Mouse (Mus musculus): ENCODE data around the gene Tff1. TPM values are rescaled to one million over a fixed set of nuclear protein-coding genes. Genes with fewer than 3 reads are reported as not detected.

Gene Tff1
- polyA plus RNA-seq (2015; fragmentation: Nextera tagmentation; extraction: Ambion mirVana) = not detected in 2 replicates

DNA sequence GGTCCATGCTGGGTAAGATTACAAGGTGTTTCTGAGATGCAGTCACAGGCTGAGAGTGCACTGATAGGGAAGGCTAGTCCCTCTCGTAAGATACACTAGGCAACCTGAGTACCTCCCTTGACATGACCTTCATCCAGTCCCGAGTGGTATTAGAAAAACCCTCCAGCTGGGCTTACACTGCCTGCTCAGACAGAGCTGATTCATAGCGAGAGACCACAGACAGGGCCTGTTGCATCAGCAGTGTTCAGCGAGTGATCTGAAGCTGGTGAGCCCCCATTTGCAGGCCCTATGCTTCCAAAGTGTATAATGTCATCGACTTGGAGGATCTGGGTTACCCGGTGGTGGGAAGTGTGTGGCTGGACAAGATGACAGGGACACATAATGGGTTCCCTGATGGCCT, at the start of gene Tff1:
Gene Tff1, minus strand, starts transcription at position 151 of the 400 bp plus-strand sequence.
- H3K9ac ChIP-seq (replicated peaks) = no peak within 1 kb of the TSS
- H3K9me3 ChIP-seq = no peaks in the 10 kb centered on the region
- no peak within 1 kb of the TSS for H3K4me2 ChIP-seq (replicated peaks)
- H3K27me3 ChIP-seq = no peaks in the 10 kb centered on the region
- no peaks in the 10 kb centered on the region for H3K36me3 ChIP-seq
- no peaks in the 10 kb centered on the region for H3K4me1 ChIP-seq (replicated peaks)
- no peak within 1 kb of the TSS for H3K4me3 ChIP-seq (replicated peaks)
- WGBS = 89% methylated on average over 6 of the region's 6 CpGs
- no peak for ATAC-seq
- H3K27ac ChIP-seq = no peak within 1 kb of the TSS

- H3K4me1 ChIP-seq (replicated peaks) = no peaks in the 10 kb centered on the region
- WGBS = 84% methylated on average over 6 of the region's 6 CpGs
- no peak overlapping the region for H3K4me3 ChIP-seq (replicated peaks)
- H3K4me2 ChIP-seq (replicated peaks) = no peak overlapping the region
- H3K36me3 ChIP-seq = no peaks in the 10 kb centered on the region
- H3K9ac ChIP-seq (replicated peaks) = no peak overlapping the region
- H3K27me3 ChIP-seq = no peaks in the 10 kb centered on the region
- H3K27ac ChIP-seq = no peak overlapping the region
- ATAC-seq = no peak
- H3K9me3 ChIP-seq = no peaks in the 10 kb centered on the region
Measured at GRCm38 (mm10) chr17:31211881-31212280, 46.8 kb upstream of the Tff1 start.

GRCm38 (mm10) chr17:31210299-31210698, 45.2 kb upstream of the Tff1 start:
- ATAC-seq = no peak
- Histone ChIP-seq H3K27me3 (no peaks in the 10 kb centered on the region), H3K27ac (no peak overlapping the region), H3K9ac (replicated peaks) (no peak overlapping the region), H3K36me3 (no peaks in the 10 kb centered on the region), H3K4me3 (replicated peaks) (no peak overlapping the region), H3K9me3 (no peaks in the 10 kb centered on the region), H3K4me2 (replicated peaks) (no peak overlapping the region), H3K4me1 (replicated peaks) (no peaks in the 10 kb centered on the region)
- WGBS = 91% methylated on average over 7 of the region's 7 CpGs

DNA sequence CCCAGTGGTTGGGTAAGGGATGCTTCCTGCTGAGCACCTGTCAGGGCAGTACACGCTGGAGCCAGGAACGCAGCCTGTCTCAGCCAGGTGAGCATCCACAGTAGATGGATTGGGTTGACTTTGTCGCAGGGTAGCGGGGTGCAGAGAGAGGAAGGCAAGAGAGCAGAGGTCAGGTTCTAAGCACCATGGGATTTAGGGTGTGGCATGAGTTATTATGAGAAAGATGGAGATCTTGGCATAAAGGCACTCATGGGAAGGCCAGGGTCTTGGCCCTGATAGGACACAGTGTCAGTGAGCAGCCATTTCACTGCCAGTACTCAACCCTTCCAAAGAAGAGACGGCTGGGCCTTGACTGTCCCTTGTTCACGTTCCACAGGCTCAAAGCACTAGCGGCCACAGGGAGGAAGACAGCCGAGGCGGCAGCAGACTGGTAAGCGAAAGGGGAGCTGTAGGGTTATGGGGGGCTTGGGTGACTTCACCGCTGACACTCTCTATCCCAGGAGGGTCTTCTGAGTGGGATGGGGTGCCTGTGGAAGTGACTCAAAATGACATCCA, 44.4 kb upstream of the Tff1 start:
- no peak overlapping the region for H3K9ac ChIP-seq (replicated peaks)
- no peaks in the 10 kb centered on the region for H3K4me1 ChIP-seq (replicated peaks)
- H3K27me3 ChIP-seq = no peaks in the 10 kb centered on the region
- no peak overlapping the region for H3K27ac ChIP-seq
- no peaks in the 10 kb centered on the region for H3K36me3 ChIP-seq
- H3K4me2 ChIP-seq (replicated peaks) = no peak overlapping the region
- WGBS = 92% methylated on average over 11 of the region's 11 CpGs
- no peak for ATAC-seq
- no peak overlapping the region for H3K4me3 ChIP-seq (replicated peaks)
- no peaks in the 10 kb centered on the region for H3K9me3 ChIP-seq

DNA sequence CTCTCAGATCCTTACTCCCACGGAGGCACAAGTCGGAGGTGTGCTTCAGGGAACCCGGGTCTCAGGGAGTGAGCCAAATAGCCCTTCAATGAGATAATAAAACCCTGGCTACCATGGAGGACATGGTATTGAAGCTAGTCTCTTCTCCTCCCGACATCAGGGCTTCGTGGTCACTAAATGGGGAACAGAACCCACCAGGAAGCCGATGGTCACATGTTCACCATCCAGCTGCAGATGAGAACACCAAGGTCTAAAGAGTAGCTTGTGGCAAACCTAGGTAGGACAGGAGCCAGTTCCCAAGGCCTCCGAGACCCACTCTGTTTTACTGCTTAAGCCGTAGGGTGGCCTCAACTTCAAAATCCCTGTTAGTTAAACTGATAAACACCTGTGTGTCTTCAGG, 43.6 kb upstream of the Tff1 start:
- no peaks in the 10 kb centered on the region for H3K4me1 ChIP-seq (replicated peaks)
- H3K27me3 ChIP-seq = no peaks in the 10 kb centered on the region
- H3K9ac ChIP-seq (replicated peaks) = no peak overlapping the region
- no peak overlapping the region for H3K27ac ChIP-seq
- no peak overlapping the region for H3K4me2 ChIP-seq (replicated peaks)
- WGBS = 94% methylated on average over 8 of the region's 8 CpGs
- H3K36me3 ChIP-seq = no peaks in the 10 kb centered on the region
- no peak for ATAC-seq
- H3K9me3 ChIP-seq = no peaks in the 10 kb centered on the region
- no peak overlapping the region for H3K4me3 ChIP-seq (replicated peaks)

DNA sequence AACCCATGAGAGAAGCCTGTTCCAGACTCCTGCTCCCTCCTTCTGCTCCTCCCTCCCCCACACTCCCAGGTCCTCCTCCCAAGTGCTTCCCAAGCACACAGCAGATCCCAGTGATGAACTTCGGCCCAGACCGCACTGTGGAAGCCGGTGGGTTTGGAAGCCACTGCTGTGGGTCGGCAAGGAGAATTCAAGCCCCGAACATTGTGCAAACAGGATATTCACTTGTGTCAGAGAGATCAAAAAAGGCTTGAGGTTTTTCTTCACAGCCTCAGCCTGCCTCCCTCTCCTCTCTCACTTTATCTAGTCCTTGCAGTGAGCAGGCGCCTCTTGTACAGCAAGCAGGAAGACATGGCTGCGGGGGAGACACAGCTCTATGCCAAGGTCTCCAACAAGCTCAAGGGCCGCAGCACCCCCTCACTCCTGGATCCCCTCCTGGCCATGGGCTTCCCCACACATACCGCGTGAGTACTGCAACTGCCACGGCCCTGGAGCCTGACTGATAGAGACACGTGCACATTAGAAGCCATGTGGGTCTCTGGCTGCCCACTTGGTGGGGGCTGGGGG, 42.8 kb upstream of the Tff1 start, which contains the start of gene Ubash3a:
Gene Ubash3a, plus strand, starts transcription at position 103 of the 564 bp plus-strand sequence.
- Histone ChIP-seq H3K4me3 (replicated peaks) (no peak within 1 kb of the TSS), H3K4me1 (replicated peaks) (no peaks in the 10 kb centered on the region), H3K4me2 (replicated peaks) (no peak within 1 kb of the TSS), H3K9ac (replicated peaks) (no peak within 1 kb of the TSS), H3K27me3 (no peaks in the 10 kb centered on the region), H3K27ac (no peak within 1 kb of the TSS), H3K36me3 (no peaks in the 10 kb centered on the region), H3K9me3 (no peaks in the 10 kb centered on the region)
- 87% methylated on average over 12 of the region's 12 CpGs for WGBS
- ATAC-seq = no peak

DNA sequence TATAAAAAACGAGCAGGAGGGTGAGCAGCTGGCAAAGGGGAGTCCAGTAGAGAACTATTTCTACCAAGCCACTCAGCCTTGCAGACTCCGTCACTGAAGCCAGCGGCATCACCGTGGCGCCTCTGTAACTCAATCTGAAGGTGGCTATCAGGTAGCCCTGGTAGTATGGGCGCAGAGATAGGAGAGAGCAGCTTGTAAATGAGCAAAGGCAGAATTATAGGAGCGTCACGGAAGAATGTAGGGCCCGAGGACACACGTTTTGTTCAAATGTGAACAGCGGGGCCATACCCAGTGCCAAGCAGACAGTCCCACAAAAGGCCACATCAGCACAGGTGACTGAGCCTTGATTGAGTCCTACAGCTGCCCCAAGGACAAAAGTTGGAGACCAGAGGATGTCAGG, 33.8 kb upstream of the Tff1 start, which contains the start of gene Tmprss3:
Gene Tmprss3, minus strand, starts transcription at position 101 of the 400 bp plus-strand sequence.
- Histone ChIP-seq H3K9me3 (no peaks in the 10 kb centered on the region), H3K4me2 (replicated peaks) (no peak within 1 kb of the TSS), H3K9ac (replicated peaks) (no peak within 1 kb of the TSS), H3K4me3 (replicated peaks) (no peak within 1 kb of the TSS), H3K27ac (no peak within 1 kb of the TSS), H3K36me3 (no peaks in the 10 kb centered on the region), H3K4me1 (replicated peaks) (no peaks in the 10 kb centered on the region), H3K27me3 (no peaks in the 10 kb centered on the region)
- no peak for ATAC-seq
- WGBS = 87% methylated on average over 11 of the region's 11 CpGs

DNA sequence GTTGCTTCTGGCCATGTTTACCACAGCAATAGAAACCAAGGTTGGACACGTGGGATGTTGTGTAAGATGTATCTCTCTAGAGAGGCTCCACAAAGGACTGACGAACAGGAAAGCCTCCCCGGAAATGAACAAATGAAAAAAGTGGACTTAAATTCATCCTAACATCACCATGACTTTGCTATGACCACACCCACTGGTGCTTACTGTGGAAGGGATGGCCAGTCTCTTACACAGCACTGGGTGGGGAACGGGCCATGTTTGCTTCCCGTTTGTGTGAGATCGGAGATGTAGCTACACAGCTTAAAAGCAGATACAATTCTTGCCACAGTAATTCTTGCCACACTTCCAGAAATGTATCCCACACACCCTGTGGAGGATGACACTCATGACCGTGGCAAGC, 31.2 kb upstream of the Tff1 start:
- 89% methylated on average over 7 of the region's 7 CpGs for WGBS
- Histone ChIP-seq H3K4me1 (replicated peaks) (no peaks in the 10 kb centered on the region), H3K4me2 (replicated peaks) (no peak overlapping the region), H3K4me3 (replicated peaks) (no peak overlapping the region), H3K9ac (replicated peaks) (no peak overlapping the region), H3K27me3 (no peaks in the 10 kb centered on the region), H3K9me3 (no peaks in the 10 kb centered on the region), H3K36me3 (no peaks in the 10 kb centered on the region), H3K27ac (no peak overlapping the region)
- no peak for ATAC-seq

DNA sequence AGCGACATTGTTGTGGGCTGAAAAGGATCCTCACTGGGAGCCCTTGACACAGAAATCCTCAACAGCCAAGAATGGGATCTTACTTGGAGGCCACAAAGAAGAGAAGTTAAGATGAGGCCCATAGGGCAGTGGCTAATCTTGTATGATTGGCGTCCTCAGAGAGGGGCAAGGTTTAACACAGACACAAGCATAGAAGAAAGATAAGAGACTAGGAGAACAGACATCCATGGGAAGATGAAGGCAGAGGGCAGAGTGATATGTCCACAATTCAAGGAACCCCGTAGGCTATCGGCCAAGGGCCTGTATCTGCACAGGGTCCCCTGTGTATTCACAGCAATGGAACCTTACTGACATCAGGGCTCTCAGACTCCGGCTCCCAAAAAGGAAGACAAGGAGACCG, 30.1 kb upstream of the Tff1 start:
- H3K4me2 ChIP-seq (replicated peaks) = no peak overlapping the region
- ATAC-seq = no peak
- WGBS = 74% methylated on average over 6 of the region's 6 CpGs
- H3K4me3 ChIP-seq (replicated peaks) = no peak overlapping the region
- H3K9ac ChIP-seq (replicated peaks) = no peak overlapping the region
- no peaks in the 10 kb centered on the region for H3K36me3 ChIP-seq
- H3K4me1 ChIP-seq (replicated peaks) = no peaks in the 10 kb centered on the region
- H3K9me3 ChIP-seq = no peaks in the 10 kb centered on the region
- H3K27ac ChIP-seq = no peak overlapping the region
- no peaks in the 10 kb centered on the region for H3K27me3 ChIP-seq

DNA sequence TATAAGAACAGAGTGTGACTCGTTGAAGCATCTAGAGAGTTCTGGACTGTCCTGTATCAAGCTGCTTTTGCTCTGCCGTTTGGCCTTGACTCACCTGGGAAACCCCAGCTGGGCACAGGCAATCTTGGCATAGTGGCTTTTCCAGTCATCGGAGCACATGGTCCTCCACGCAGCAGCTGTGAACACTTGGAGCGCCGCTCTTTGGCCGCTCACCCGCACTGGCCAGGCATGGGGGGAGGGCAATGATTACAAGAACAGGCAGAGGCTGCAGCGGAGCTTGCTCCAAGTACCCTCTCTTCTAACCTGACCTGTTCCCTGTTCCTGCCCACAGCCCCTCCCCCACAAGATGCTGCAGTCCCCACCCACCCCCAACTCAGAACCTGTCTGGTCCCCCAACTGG, 28.3 kb upstream of the Tff1 start:
- no peak for ATAC-seq
- H3K4me1 ChIP-seq (replicated peaks) = no peaks in the 10 kb centered on the region
- no peak overlapping the region for H3K4me2 ChIP-seq (replicated peaks)
- no peak overlapping the region for H3K4me3 ChIP-seq (replicated peaks)
- no peaks in the 10 kb centered on the region for H3K36me3 ChIP-seq
- 92% methylated on average over 9 of the region's 9 CpGs for WGBS
- H3K27ac ChIP-seq = no peak overlapping the region
- H3K27me3 ChIP-seq = no peaks in the 10 kb centered on the region
- no peaks in the 10 kb centered on the region for H3K9me3 ChIP-seq
- H3K9ac ChIP-seq (replicated peaks) = no peak overlapping the region

DNA sequence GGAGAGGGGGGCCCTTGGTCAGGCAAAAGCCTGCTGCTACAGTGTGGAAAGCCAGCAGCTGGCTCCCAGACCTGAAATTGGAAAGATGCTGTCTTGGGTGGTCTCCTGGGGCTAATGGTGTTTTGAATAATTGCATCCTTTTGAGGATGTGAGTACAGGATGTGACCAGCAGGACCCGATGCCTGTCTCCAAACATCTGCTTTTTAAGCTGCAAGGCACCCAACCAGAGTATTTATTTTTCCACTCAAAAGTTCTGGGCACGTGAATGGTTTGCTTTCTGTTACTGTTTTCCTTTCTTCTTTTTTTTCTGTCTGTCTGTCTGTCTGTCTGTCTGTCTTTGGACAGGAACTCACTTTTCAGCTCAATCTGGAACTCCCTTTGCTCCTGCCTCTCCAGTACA, 27.6 kb upstream of the Tff1 start:
- no peak overlapping the region for H3K4me2 ChIP-seq (replicated peaks)
- WGBS = 76% methylated on average over 2 of the region's 2 CpGs
- H3K9me3 ChIP-seq = no peaks in the 10 kb centered on the region
- no peak overlapping the region for H3K9ac ChIP-seq (replicated peaks)
- H3K4me1 ChIP-seq (replicated peaks) = no peaks in the 10 kb centered on the region
- no peaks in the 10 kb centered on the region for H3K27me3 ChIP-seq
- no peaks in the 10 kb centered on the region for H3K36me3 ChIP-seq
- no peak overlapping the region for H3K4me3 ChIP-seq (replicated peaks)
- no peak overlapping the region for H3K27ac ChIP-seq
- ATAC-seq = no peak

DNA sequence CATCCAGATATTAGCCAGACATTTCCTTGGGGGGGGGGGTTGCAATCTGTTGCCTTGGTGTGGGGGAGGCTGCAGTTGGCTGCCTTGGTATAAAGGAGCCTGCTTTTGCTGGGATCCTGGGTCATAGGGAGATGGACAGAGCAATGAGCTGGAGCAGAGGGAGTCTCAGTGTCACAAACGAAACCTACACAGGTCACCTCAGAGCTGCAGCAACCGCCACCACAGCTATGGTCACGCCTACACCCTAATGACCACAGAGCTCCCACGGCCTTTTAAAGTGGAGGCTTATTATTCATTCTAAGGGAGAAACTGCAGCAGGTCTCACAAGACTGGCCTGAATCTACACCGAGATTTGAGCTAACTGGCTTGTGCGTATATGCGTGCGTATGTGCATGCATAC, 26.7 kb upstream of the Tff1 start:
- 80% methylated on average over 8 of the region's 8 CpGs for WGBS
- Histone ChIP-seq H3K9me3 (no peaks in the 10 kb centered on the region; the same call in 1 of the 2 replicates), H3K4me3 (replicated peaks) (no peak overlapping the region), H3K4me2 (replicated peaks) (no peak overlapping the region), H3K27ac (no peak overlapping the region), H3K27me3 (no peaks in the 10 kb centered on the region), H3K36me3 (no peaks in the 10 kb centered on the region), H3K9ac (replicated peaks) (no peak overlapping the region), H3K4me1 (replicated peaks) (no peaks in the 10 kb centered on the region)
- no peak for ATAC-seq

DNA sequence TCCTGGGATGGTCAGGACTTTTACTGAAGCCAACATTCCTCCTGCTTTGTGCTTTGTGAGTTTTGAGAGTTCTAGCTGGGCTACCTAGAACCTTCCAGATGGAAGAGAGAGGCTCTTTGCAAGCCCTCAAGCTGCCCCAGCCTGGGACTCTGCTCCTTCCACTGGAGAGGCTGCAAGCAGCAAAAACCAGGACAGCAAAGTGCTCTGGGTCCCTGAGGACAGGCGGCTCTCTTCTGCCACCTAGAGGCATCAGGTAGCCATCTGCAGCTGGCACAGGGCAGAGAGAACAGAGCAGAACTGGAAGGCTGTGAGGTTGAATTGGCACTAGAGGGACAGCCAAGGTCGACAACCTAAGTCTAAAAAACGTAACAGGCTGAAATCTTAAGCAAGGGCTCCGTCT, 22.3 kb upstream of the Tff1 start:
- ATAC-seq = no peak
- 20% methylated on average over 4 of the region's 4 CpGs for WGBS
- H3K9me3 ChIP-seq = no peaks in the 10 kb centered on the region; the same call in 1 of the 2 replicates

More for the DNA sequence above, 22.3 kb upstream of the Tff1 start:
- Histone ChIP-seq H3K4me2 (replicated peaks) (no peak overlapping the region), H3K9ac (replicated peaks) (no peak overlapping the region), H3K4me3 (replicated peaks) (no peak overlapping the region), H3K36me3 (no peaks in the 10 kb centered on the region), H3K27ac (no peak overlapping the region), H3K27me3 (no peaks in the 10 kb centered on the region), H3K4me1 (replicated peaks) (no peaks in the 10 kb centered on the region)

Data from midbrain, embryonic 13.5 days (tissue).